Mouse (Mus musculus) gastrocnemius, adult 2 months (tissue): Measurements from ENCODE around the gene Ankrd33. TPM values are rescaled to one million over a fixed set of nuclear protein-coding genes. Genes with fewer than 3 reads are reported as not detected.

Experiments
- DNase-seq: peaks from one replicate; pipeline ENCODE4 v3.0.0; 2022
- H3K27ac ChIP-seq: fragments of 200-600 bp; 2 replicates; pipeline ENCODE4 v1.8.1; 2022; ENCODE audit warnings: mild to moderate bottlenecking
- H3K4me3 ChIP-seq: fragments of 200-600 bp; 2 replicates; pipeline ENCODE4 v1.8.1; 2022; ENCODE audit warnings: mild to moderate bottlenecking, moderate library complexity
- CTCF ChIP-seq: fragments of 200-600 bp; IDR thresholded peaks from 2 replicates; pipeline ENCODE4 v1.8.1; 2022; ENCODE audit warnings: antibody characterized with exemption, mild to moderate bottlenecking, moderate library complexity
- intact Hi-C: fragments of 180-260 bp; cut with DNase I; formaldehyde crosslinking; loops from one replicate; pipeline ENCODE4 v1.15.1; 2025
- total RNA-seq, 2 experiments: library from RNA; stranded (reverse); gene quantifications; 2 replicates each; pipeline ENCODE4 v1.2.3; 2021

The Ankrd33 gene
- total RNA-seq, 2 experiments from 2014 or later = not detected

- DNase-seq = no peak
- Histone ChIP-seq H3K27ac (peak overlapping the region; percentile 89), H3K4me3 (peak overlapping the region; percentile 65)
- intact Hi-C loops = loop anchor here (2.0 kb wide), 1 partner anchor 26 kb away; no protein-coding TSS in a partner anchor
- no peak for TF ChIP-seq CTCF
Measured at GRCm38 (mm10) chr15:101146100-101146965, 30.8 kb downstream of the Ankrd33 start.

GRCm38 (mm10) chr15:101147115-101147909, 31.8 kb downstream of the Ankrd33 start:
- TF ChIP-seq CTCF = no peak
- no peak for DNase-seq
- Histone ChIP-seq H3K27ac (peak overlapping the region; percentile 41), H3K4me3 (no peak overlapping the region)
- intact Hi-C loops = loop anchor here (2.0 kb wide), 1 partner anchor 25 kb away; no protein-coding TSS in a partner anchor

GRCm38 (mm10) chr15:101147910-101148273, 32.3 kb downstream of the Ankrd33 start:
- no peak for TF ChIP-seq CTCF
- intact Hi-C loops = loop anchor here (2.0 kb wide), 1 partner anchor 25 kb away; no protein-coding TSS in a partner anchor
- Histone ChIP-seq H3K4me3 (no peak overlapping the region), H3K27ac (peak overlapping the region; percentile 41)
- no peak for DNase-seq

GRCm38 (mm10) chr15:101148604-101149003, 33.0 kb downstream of the Ankrd33 start:
- no peak for TF ChIP-seq CTCF
- DNase-seq = no peak
- H3K27ac ChIP-seq = peak overlapping the region; percentile 41
- intact Hi-C loops = no loop called here
- H3K4me3 ChIP-seq = no peak overlapping the region

- intact Hi-C loops = no loop called here
Measured at GRCm38 (mm10) chr15:101151409-101152261, 36.1 kb downstream of the Ankrd33 start.

GRCm38 (mm10) chr15:101154700-101155616, 39.4 kb downstream of the Ankrd33 start:
- no peak for TF ChIP-seq CTCF
- intact Hi-C loops = no loop called here
- H3K4me3 ChIP-seq = no peak overlapping the region
- no peak overlapping the region for H3K27ac ChIP-seq
- no peak for DNase-seq

More at GRCm38 (mm10) chr15:101151409-101152261, 36.1 kb downstream of the Ankrd33 start:
- no peak overlapping the region for H3K27ac ChIP-seq
- TF ChIP-seq CTCF = no peak
- no peak for DNase-seq
- no peak overlapping the region for H3K4me3 ChIP-seq

- DNase-seq = no peak
- H3K4me3 ChIP-seq = no peak overlapping the region
- TF ChIP-seq CTCF = no peak
- H3K27ac ChIP-seq = no peak overlapping the region
- intact Hi-C loops = no loop called here
Measured at GRCm38 (mm10) chr15:101160128-101160527, 44.6 kb downstream of the Ankrd33 start.

- TF ChIP-seq CTCF = no peak
- intact Hi-C loops = no loop called here
- Histone ChIP-seq H3K27ac (no peak overlapping the region), H3K4me3 (no peak overlapping the region)
- DNase-seq = no peak
Measured at GRCm38 (mm10) chr15:101160591-101160990, 45.0 kb downstream of the Ankrd33 start.

GRCm38 (mm10) chr15:101161534-101161933, 46.0 kb downstream of the Ankrd33 start:
- H3K27ac ChIP-seq = no peak overlapping the region
- intact Hi-C loops = no loop called here
- no peak overlapping the region for H3K4me3 ChIP-seq
- DNase-seq = no peak
- no peak for TF ChIP-seq CTCF

GRCm38 (mm10) chr15:101163056-101163458, 47.5 kb downstream of the Ankrd33 start:
- no peak overlapping the region for H3K27ac ChIP-seq
- no peak overlapping the region for H3K4me3 ChIP-seq
- TF ChIP-seq CTCF = no peak
- intact Hi-C loops = no loop called here
- no peak for DNase-seq

- no peak for DNase-seq
- Histone ChIP-seq H3K27ac (no peak overlapping the region), H3K4me3 (no peak overlapping the region)
- TF ChIP-seq CTCF = no peak
- intact Hi-C loops = no loop called here
Measured at GRCm38 (mm10) chr15:101163854-101164253, 48.3 kb downstream of the Ankrd33 start.
